23 mouse cellular contexts compared by ENCODE assay signal in the genomic region with DNA sequence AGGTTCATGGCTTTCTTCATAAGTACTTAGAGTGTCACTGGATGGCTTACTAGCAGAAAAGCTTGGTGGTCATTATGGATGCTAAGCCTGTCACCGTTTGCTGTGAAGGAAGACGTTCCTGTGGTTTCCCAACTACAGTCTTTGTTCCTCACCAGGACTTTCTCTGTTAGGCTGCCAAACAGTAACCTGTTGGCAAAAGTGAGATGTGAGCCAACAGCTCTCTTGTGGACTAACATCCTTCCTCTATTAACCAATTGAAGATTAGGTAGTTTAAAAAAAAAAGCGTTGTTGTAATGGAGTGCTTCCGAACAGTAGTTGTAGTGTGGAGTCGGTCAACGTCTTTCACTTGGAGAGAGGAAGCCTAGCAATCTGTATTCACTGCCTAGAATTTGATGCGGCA. TPM values are rescaled to one million over a fixed set of nuclear protein-coding genes. Genes with fewer than 3 reads are reported as not detected.
DNase-seq lines count a peak whose midpoint lies in the region; ATAC-seq and TF ChIP-seq lines count a peak whose summit lies in the region.
"Had no signal": no experiment of that assay in that cellular context is flagged by ENCODE, and none has a peak within 500 bp of the region (broad histone marks: within the 10 kb centered on the region; RNA-seq: fewer than 3 reads in every experiment).

No protein-coding gene starts in this region.

- H3K27ac ChIP-seq in bone marrow, adult 2 months (ENCODE audit: control insufficient read depth, insufficient read depth, low read depth, low read length, poor library complexity): peak overlapping the region; percentile 33; the same call in 1 of the 2 replicates
- H3K27ac ChIP-seq in forebrain, embryonic 14.5 days (ENCODE audit: low read depth, low read length): no peak overlapping the region
- no peak overlapping the region for H3K27ac ChIP-seq in lung, postnatal 0 days (ENCODE audit: low read length)

- H3K9ac ChIP-seq in forebrain, embryonic 14.5 days (ENCODE audit: low read length): no peak overlapping the region
- H3K9ac ChIP-seq in lung, postnatal 0 days (replicated peaks; ENCODE audit: low read depth): no peak overlapping the region

- H3K27me3 ChIP-seq in forebrain, embryonic 14.5 days (replicated peaks; ENCODE audit: control insufficient read depth, insufficient read depth, low read length): no peaks in the 10 kb centered on the region
- H3K27me3 ChIP-seq in lung, postnatal 0 days (replicated peaks; ENCODE audit: insufficient read depth, low read length): no peaks in the 10 kb centered on the region

- intact Hi-C loops in left cerebral cortex, postnatal 14 days (cut with DNase I): no loop called here

- no peak overlapping the region for H3K4me2 ChIP-seq in forebrain, embryonic 14.5 days (ENCODE audit: low read length)
- no peak overlapping the region for H3K4me2 ChIP-seq in lung, postnatal 0 days (replicated peaks; ENCODE audit: low read depth, low read length)

- no peak for TF ChIP-seq POLR2A in bone marrow, adult 2 months (IDR thresholded peaks at IDR 0.05; ENCODE audit: borderline replicate concordance, control insufficient read depth, low read depth, low read length)

- TF ChIP-seq CTCF in bone marrow, adult 2 months (IDR thresholded peaks at IDR 0.05; ENCODE audit: control insufficient read depth, insufficient read depth, low read length): no peak
- TF ChIP-seq CTCF in lung, postnatal 0 days (IDR thresholded peaks at IDR 0.05): no peak

- WGBS in bone marrow, adult 2 months: 39% methylated on average over 7 of the region's 7 CpGs
- 78% methylated on average over 7 of the region's 7 CpGs for WGBS in forebrain, embryonic 14.5 days
- 58% methylated on average over 7 of the region's 7 CpGs for WGBS in lung, postnatal 0 days

- ATAC-seq in granulocyte monocyte progenitor cell, adult 5-6 weeks (replicated peaks; ENCODE audit: poor library complexity, severe bottlenecking): peak; percentile 93
- peak; percentile 97 for ATAC-seq in megakaryocyte, adult 5-6 weeks (ENCODE audit: poor library complexity, severe bottlenecking)
- ATAC-seq in megakaryocyte progenitor cell, adult 5-6 weeks (replicated peaks; ENCODE audit: poor library complexity): peak; percentile 87
- ATAC-seq in forebrain, embryonic 14.5 days: no peak
- ATAC-seq in lung, postnatal 0 days: no peak
- ATAC-seq: activated CD4-positive, CD25-positive, alpha-beta regulatory T cell, adult 4 months; CD4-positive, CD25-positive, alpha-beta regulatory T cell, adult 4 months; Patski had no signal

- H3K4me3 ChIP-seq in bone marrow, adult 2 months (replicated peaks; ENCODE audit: control insufficient read depth, low read depth, low read length): no peak overlapping the region
- no peak overlapping the region for H3K4me3 ChIP-seq in forebrain, embryonic 14.5 days (ENCODE audit: low read depth, low read length)
- no peak overlapping the region for H3K4me3 ChIP-seq in lung, postnatal 0 days (ENCODE audit: low read depth, low read length)

- no peaks in the 10 kb centered on the region for H3K9me3 ChIP-seq in forebrain, embryonic 14.5 days (replicated peaks; ENCODE audit: control insufficient read depth, low read length)
- H3K9me3 ChIP-seq in lung, postnatal 0 days (ENCODE audit: low read length): no peaks in the 10 kb centered on the region

- no peak for TF ChIP-seq EP300 in lung, postnatal 0 days (IDR thresholded peaks at IDR 0.05)

- no peaks in the 10 kb centered on the region; the same call in 1 of the 2 replicates for H3K4me1 ChIP-seq in bone marrow, adult 2 months (ENCODE audit: control insufficient read depth, insufficient read depth, low read length)
- H3K4me1 ChIP-seq in forebrain, embryonic 14.5 days (ENCODE audit: control insufficient read depth, insufficient read depth, low read length): no peaks in the 10 kb centered on the region
- no peaks in the 10 kb centered on the region for H3K4me1 ChIP-seq in lung, postnatal 0 days (ENCODE audit: insufficient read depth, low read depth, low read length)

- H3K36me3 ChIP-seq in forebrain, embryonic 14.5 days (ENCODE audit: control insufficient read depth, insufficient read depth, low read length): no peaks in the 10 kb centered on the region
- no peaks in the 10 kb centered on the region for H3K36me3 ChIP-seq in lung, postnatal 0 days (ENCODE audit: insufficient read depth, low read length)
- H3K36me3 ChIP-seq: G1E had no signal

- DNase-seq in forebrain, embryonic 14.5 days (ENCODE audit: low spot score): no peak
- DNase-seq in left cerebral cortex, postnatal 14 days (ENCODE audit: low spot score in 2 of 2): no peak
- no peak for DNase-seq in Muller cell, postnatal 12 days (ENCODE audit: inconsistent ontology term)
- no peak for DNase-seq in lung, postnatal 0 days (ENCODE audit: low spot score)
- DNase-seq: adrenal gland, adult 2 months; adrenal gland, adult 8-10 months; adrenal gland, postnatal 10 days; adrenal gland, postnatal 14 days; adrenal gland, postnatal 25 days; adrenal gland, postnatal 36 days; B cell, adult 2 months; cerebellum, adult 11 months; cerebellum, adult 11-12 months; cerebellum, adult 18-20 months; cerebellum, adult 2 months had no signal

RNA-seq across cellular contexts. Expression of a gene that starts 15.8 kb away (rescaled TPM):
- polyA plus RNA-seq in bone marrow, adult 2 months (2011; ENCODE audit: insufficient read depth, insufficient read length, low replicate concordance, missing spikeins): 8.7 and 21.3 TPM in 2 replicates
- 59.2 and 59.7 TPM in 2 replicates for total RNA-seq in granulocyte monocyte progenitor cell, adult 5-6 weeks (2014; fragmentation: Nextera tagmentation)
- total RNA-seq in granulocyte monocyte progenitor cell, adult 5-6 weeks (2017): 27.9 and 29.4 TPM in 2 replicates
- total RNA-seq in megakaryocyte, adult 5-6 weeks (2015): 18.2 and 18.8 TPM in 2 replicates
- total RNA-seq in megakaryocyte, adult 5-6 weeks (2017): 12.9 and 17.9 TPM in 2 replicates
- total RNA-seq in megakaryocyte progenitor cell, adult 5-6 weeks (2015): 46.1 and 50.3 TPM in 2 replicates
- total RNA-seq in megakaryocyte progenitor cell, adult 5-6 weeks (2017): 22.4 and 25.0 TPM in 2 replicates
- 16.3 and 19.1 TPM in 2 replicates for polyA plus RNA-seq in forebrain, embryonic 14.5 days (2014; fragmentation: Nextera tagmentation; extraction: Ambion mirVana)
- total RNA-seq in left cerebral cortex, postnatal 14 days (2021): 10 to 100 TPM; 39.0 to 49.5 TPM
- polyA plus RNA-seq in lung, postnatal 0 days (2015; fragmentation: Nextera tagmentation; extraction: Ambion mirVana): 15.9 and 18.8 TPM in 2 replicates

Comparison
In these comparisons a context has a peak if more than half of its experiments do, and no peak if none do; other contexts are left out.
1. ATAC-seq: peak in granulocyte monocyte progenitor cell, adult 5-6 weeks (single experiment), megakaryocyte, adult 5-6 weeks (single experiment) and megakaryocyte progenitor cell, adult 5-6 weeks (single experiment); none in forebrain, embryonic 14.5 days (single experiment) and lung, postnatal 0 days (single experiment).